Mouse (Mus musculus) retina, postnatal 7 days (tissue): ENCODE results near the gene Vmn2r43.
"Not testable (repeated sequence)": the region's sequence is repeated elsewhere in the genome, so short reads cannot be mapped to it uniquely, and the experiment has no call there.

ENCODE experiments used
- DNase-seq: peaks from one replicate; pipeline ENCODE4 v3.0.0-alpha.2; 2012; ENCODE audit warnings: low read depth, low spot score

Vmn2r43 gene

GRCm38 (mm10) chr7:8260499-8260898, at the start of gene Vmn2r43:
Gene Vmn2r43, minus strand, starts transcription at chr7:8260599.
- DNase-seq: not testable (repeated sequence)

- not testable (repeated sequence) for DNase-seq
Measured at GRCm38 (mm10) chr7:8200220-8200619, 60.2 kb downstream of the Vmn2r43 start, which contains the start of gene Vmn2r42. Gene Vmn2r42, minus strand, starts transcription at chr7:8200320.
